Mouse (Mus musculus) liver, embryonic 13.5 days (tissue): ENCODE data around the gene Cox20. TPM values are rescaled to one million over a fixed set of nuclear protein-coding genes. Genes with fewer than 3 reads are reported as not detected.
"Not testable (repeated sequence)": the region's sequence is repeated elsewhere in the genome, so short reads cannot be mapped to it uniquely, and the experiment has no call there.

Experiments used
- ATAC-seq: fragments of 200-750 bp; cut with Nextera tagmentation; 2 replicates; pipeline ENCODE4 v1.8.0; 2017; ENCODE audit warnings: low read depth, mild to moderate bottlenecking, moderate number of reproducible peaks, moderate library complexity
- DNase-seq: peaks from one replicate; pipeline ENCODE4 v3.0.0; 2022
- H3K27ac ChIP-seq: fragments of 300-500 bp; sonication (generic); 2 replicates; pipeline ENCODE4 v1.5.1; 2015; ENCODE audit warnings: moderate library complexity, mild to moderate bottlenecking, inconsistent platforms
- H3K27me3 ChIP-seq: fragments of 300-500 bp; sonication (generic); 2 replicates; pipeline ENCODE4 v1.6.1; 2015; ENCODE audit warnings: mild to moderate bottlenecking, inconsistent platforms
- H3K36me3 ChIP-seq: fragments of 300-500 bp; sonication (generic); 2 replicates; pipeline ENCODE4 v1.6.1; 2015; ENCODE audit warnings: mild to moderate bottlenecking, inconsistent platforms
- H3K4me1 ChIP-seq: fragments of 300-500 bp; sonication (generic); replicated peaks from 2 replicates; pipeline ENCODE4 v1.6.1; 2015; ENCODE audit warnings: inconsistent platforms
- H3K4me2 ChIP-seq: fragments of 300-500 bp; sonication (generic); 2 replicates; pipeline ENCODE4 v1.6.1; 2015; ENCODE audit warnings: inconsistent platforms, mild to moderate bottlenecking, moderate library complexity
- H3K4me3 ChIP-seq: fragments of 300-500 bp; sonication (generic); replicated peaks from 2 replicates; pipeline ENCODE4 v1.5.1; 2015; ENCODE audit warnings: mild to moderate bottlenecking, inconsistent platforms
- H3K9ac ChIP-seq: fragments of 300-500 bp; sonication (generic); 2 replicates; pipeline ENCODE4 v1.6.1; 2015; ENCODE audit warnings: mild to moderate bottlenecking, inconsistent platforms
- H3K9me3 ChIP-seq: fragments of 300-500 bp; sonication (generic); replicated peaks from 2 replicates; pipeline ENCODE4 v1.6.1; 2016; ENCODE audit warnings: inconsistent platforms
- WGBS: fragments of 180-500 bp; shearing (Covaris S2); methylation state at CpG from one replicate; pipeline ENCODE4 v1.1.7; 2015; ENCODE audit not compliant: insufficient replicate concordance; 5-methylcytosine and 5-hydroxymethylcytosine counted together
- polyA plus RNA-seq: library from polyadenylated mRNA; unstranded; fragments of >200 nt; fragmentation: Nextera tagmentation; extraction: Ambion mirVana; gene quantifications from 2 replicates; pipeline ENCODE4 v1.2.1, GENCODE M21; 2015

Cox20 gene
- polyA plus RNA-seq, 1 experiment from 2014 or later, result 96.7 TPM

DNA sequence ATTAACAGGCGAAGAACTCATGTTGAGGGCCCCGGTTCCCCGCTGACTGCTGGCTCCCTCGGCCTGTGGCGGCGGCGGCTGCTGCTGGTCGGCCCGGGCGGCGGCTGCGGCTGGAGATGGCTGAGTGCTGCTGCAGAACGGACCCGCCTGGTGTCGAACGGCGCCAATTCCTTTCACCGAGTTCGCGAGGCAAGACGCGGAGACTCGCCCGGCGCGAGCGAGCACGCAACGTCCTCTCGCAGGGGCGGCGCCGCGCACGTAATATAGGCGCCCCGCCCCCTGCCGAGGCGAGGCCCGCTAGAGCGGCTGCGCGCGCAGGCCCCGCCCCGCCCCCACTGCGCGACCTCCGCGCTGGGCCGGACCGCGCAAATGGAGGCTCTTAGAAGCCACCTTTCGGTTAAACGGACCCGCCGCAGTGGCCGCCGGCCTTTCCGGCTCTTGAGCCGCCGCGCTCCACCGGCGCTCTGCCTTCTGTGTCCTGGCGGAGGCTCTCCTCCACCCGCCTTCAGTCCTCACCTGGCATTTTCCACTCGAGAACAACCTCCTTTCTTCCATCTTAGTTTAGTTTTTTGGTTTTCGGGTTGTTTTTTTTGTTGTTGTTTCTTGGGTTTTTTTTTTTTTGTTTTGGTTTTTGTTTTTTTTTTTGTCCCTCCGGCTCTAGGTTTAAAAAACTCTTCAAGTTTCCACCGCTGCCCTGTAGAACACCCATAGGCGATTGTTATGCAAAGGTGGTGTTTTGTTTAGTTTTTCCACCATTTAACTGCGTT is 18.8 kb downstream of the Cox20 start, which contains the start of gene Hnrnpu:
TSS of gene Hnrnpu (minus strand) at position 247 of the 767 bp plus-strand sequence.
- ATAC-seq (peak; percentile 83), DNase-seq (peak; percentile 91)
- peak within 1 kb of the TSS; percentile 100 for H3K9ac ChIP-seq
- no peaks in the 10 kb centered on the region for H3K27me3 ChIP-seq
- H3K4me1 ChIP-seq, result peaks cover 39% of the 10 kb centered on the region
- WGBS, result under 1% methylated on average over 73 of the region's 73 CpGs
- peak within 1 kb of the TSS; percentile 99 for H3K4me3 ChIP-seq
- peaks cover 26% of the 10 kb centered on the region for H3K36me3 ChIP-seq
- H3K27ac ChIP-seq, result peak within 1 kb of the TSS; percentile 100
- no peaks in the 10 kb centered on the region for H3K9me3 ChIP-seq
- H3K4me2 ChIP-seq, result peak within 1 kb of the TSS; percentile 76

DNA sequence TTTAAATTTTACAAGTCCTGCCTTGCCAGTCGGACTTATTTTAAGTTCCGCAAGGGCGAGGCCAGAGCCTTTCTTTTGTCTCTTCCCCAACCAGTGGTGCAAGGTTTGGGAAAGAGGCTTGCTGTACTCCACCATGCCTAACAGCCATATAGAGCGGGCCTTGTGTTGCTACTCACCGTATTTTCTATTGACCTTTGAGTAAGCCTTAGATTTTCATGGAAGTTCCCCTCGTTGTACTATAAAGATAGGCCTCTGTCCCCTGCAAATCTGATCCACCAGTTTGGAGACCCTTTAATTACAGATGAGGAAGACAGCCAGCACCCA is 19.4 kb downstream of the Cox20 start:
- H3K36me3 ChIP-seq, result peaks cover 21% of the 10 kb centered on the region
- peak; percentile 40 for DNase-seq

GRCm38 (mm10) chr1:178340213-178340612 is 21.3 kb downstream of the Cox20 start:
- WGBS, result 79% methylated on average over 2 of the region's 2 CpGs
- Histone ChIP-seq H3K4me2 (no peak overlapping the region), H3K4me1 (peaks cover 18% of the 10 kb centered on the region), H3K36me3 (peaks cover 4% of the 10 kb centered on the region), H3K27me3 (no peaks in the 10 kb centered on the region), H3K9ac (no peak overlapping the region), H3K27ac (no peak overlapping the region), H3K4me3 (no peak overlapping the region), H3K9me3 (no peaks in the 10 kb centered on the region)
- DNase-seq (no peak), ATAC-seq (no peak)

More for the DNA sequence above, 19.4 kb downstream of the Cox20 start:
- WGBS, result 7% methylated on average over 6 of the region's 6 CpGs
- Histone ChIP-seq H3K9me3 (no peaks in the 10 kb centered on the region), H3K27me3 (no peaks in the 10 kb centered on the region), H3K4me2 (peak overlapping the region; percentile 76), H3K4me1 (peaks cover 33% of the 10 kb centered on the region), H3K27ac (peak overlapping the region; percentile 100), H3K9ac (peak overlapping the region; percentile 91), H3K4me3 (peak overlapping the region; percentile 99)
- ATAC-seq, result no peak

GRCm38 (mm10) chr1:178341435-178341834 is 22.5 kb downstream of the Cox20 start:
- Histone ChIP-seq H3K9me3 (no peaks in the 10 kb centered on the region), H3K9ac (no peak overlapping the region), H3K27me3 (no peaks in the 10 kb centered on the region), H3K4me3 (no peak overlapping the region), H3K4me1 (peaks cover 17% of the 10 kb centered on the region), H3K27ac (no peak overlapping the region), H3K4me2 (no peak overlapping the region), H3K36me3 (no peaks in the 10 kb centered on the region)
- DNase-seq (no peak), ATAC-seq (no peak)
- 67% methylated on average over 3 of the region's 3 CpGs for WGBS

- no peaks in the 10 kb centered on the region for H3K9me3 ChIP-seq
- no peak overlapping the region for H3K4me3 ChIP-seq
- H3K9ac ChIP-seq, result no peak overlapping the region
- H3K4me2 ChIP-seq, result no peak overlapping the region
- H3K4me1 ChIP-seq, result peaks cover 17% of the 10 kb centered on the region
- H3K27me3 ChIP-seq, result no peaks in the 10 kb centered on the region
- 50% methylated on average over 1 of the region's 1 CpGs for WGBS
- no peak overlapping the region for H3K27ac ChIP-seq
- no peaks in the 10 kb centered on the region for H3K36me3 ChIP-seq
- no peak for ATAC-seq
- no peak for DNase-seq
Observed at GRCm38 (mm10) chr1:178342063-178342462, 23.1 kb downstream of the Cox20 start.

GRCm38 (mm10) chr1:178342612-178343011 is 23.7 kb downstream of the Cox20 start:
- Histone ChIP-seq H3K9me3 (no peaks in the 10 kb centered on the region), H3K27me3 (no peaks in the 10 kb centered on the region), H3K4me3 (no peak overlapping the region), H3K27ac (no peak overlapping the region), H3K4me1 (peaks cover 17% of the 10 kb centered on the region), H3K4me2 (no peak overlapping the region), H3K36me3 (no peaks in the 10 kb centered on the region), H3K9ac (no peak overlapping the region)
- ATAC-seq (no peak), DNase-seq (no peak)
- 61% methylated on average over 5 of the region's 5 CpGs for WGBS

DNA sequence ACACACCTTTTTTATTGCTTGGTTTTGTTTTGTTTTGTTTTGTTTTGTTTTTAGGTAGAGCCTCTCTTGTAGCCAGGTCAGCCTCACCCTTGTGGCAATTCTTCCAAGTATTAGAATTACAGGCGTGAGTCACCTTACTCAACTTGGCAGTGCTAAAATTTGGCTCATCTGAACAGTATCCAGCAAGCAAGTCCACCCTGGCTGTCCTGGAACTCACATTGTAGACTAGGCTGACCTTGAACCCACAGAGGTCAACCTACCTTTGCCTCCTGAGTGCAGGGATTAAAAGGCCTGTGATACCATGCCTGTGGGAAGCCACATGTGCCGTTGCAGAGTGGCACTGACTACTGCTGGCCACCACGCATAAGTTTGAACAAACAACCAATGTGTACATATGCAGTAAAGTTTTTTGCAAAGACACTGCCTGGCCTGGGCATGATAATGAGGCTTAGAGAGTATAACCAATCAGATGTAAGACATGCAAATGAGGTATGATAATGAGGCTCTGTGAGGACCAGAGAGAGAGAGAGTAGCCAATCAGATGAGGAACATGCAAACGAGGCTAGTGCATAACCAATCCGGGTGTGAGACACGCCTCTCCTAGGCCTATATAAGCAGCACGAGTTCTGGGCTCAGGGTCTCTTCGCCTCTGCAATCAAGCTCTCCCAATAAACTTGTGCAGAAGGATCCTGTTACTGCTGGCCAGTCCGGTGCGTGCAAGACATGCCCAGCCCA is 25.3 kb downstream of the Cox20 start:
- H3K36me3 ChIP-seq, DNase-seq, ATAC-seq, H3K4me1 ChIP-seq, H3K4me2 ChIP-seq, H3K9me3 ChIP-seq, H3K9ac ChIP-seq, H3K27me3 ChIP-seq, H3K27ac ChIP-seq, H3K4me3 ChIP-seq: not testable (repeated sequence)
- 75% methylated on average over 10 of the region's 10 CpGs for WGBS

DNA sequence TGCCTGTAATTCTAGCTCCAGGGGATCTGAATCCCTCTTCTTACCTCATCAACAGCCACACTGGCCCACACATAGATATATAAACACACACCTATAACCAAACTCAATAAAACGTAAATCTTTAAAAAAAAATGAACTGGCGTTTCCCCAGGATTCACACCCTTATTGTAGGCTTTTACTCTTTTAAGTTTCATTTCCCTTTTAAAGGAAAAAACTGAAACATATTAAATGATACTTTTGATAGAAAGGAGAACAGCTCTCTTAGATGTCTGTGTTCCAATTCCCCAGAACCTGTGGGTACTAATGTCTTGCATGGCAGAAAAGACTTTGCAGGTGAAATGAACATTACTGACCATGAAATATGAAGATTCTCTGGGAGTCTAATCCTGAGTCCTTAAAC is 31.9 kb downstream of the Cox20 start:
- Histone ChIP-seq H3K36me3 (no peaks in the 10 kb centered on the region), H3K4me1 (no peaks in the 10 kb centered on the region), H3K4me2 (no peak overlapping the region), H3K4me3 (no peak overlapping the region), H3K27ac (no peak overlapping the region), H3K9me3 (no peaks in the 10 kb centered on the region), H3K9ac (no peak overlapping the region), H3K27me3 (no peaks in the 10 kb centered on the region)
- DNase-seq, result no peak
- WGBS, result 82% methylated on average over 2 of the region's 2 CpGs
- no peak for ATAC-seq

DNA sequence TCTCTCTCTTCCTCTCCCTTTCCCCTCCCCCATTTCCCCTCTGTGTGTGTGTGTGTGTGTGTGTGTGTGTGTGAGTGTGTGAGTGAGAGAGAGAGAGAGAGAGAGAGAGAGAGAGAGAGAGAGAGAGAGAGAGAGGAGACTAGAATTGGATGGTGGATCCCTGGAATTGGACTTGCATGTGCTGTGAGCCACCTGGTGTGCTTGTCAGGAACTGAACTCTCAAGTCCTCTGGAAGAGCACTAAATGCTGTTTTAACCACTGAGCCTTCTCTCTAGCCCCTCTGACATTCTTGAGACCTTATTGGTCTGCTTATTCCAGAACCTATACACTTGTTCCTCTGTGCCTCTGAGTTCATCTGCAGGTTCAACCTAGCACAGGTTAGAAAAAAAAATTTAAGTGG is 32.7 kb downstream of the Cox20 start:
- DNase-seq, result no peak
- Histone ChIP-seq H3K4me1 (no peaks in the 10 kb centered on the region), H3K36me3 (no peaks in the 10 kb centered on the region), H3K9ac (no peak overlapping the region), H3K27ac (no peak overlapping the region), H3K4me3 (no peak overlapping the region), H3K4me2 (no peak overlapping the region), H3K27me3 (no peaks in the 10 kb centered on the region), H3K9me3 (no peaks in the 10 kb centered on the region)
- ATAC-seq, result no peak

GRCm38 (mm10) chr1:178354576-178354975 is 35.6 kb downstream of the Cox20 start:
- H3K27ac ChIP-seq, result no peak overlapping the region
- ATAC-seq (no peak), DNase-seq (no peak)
- no peak overlapping the region for H3K4me3 ChIP-seq
- no peaks in the 10 kb centered on the region for H3K9me3 ChIP-seq
- no peaks in the 10 kb centered on the region for H3K36me3 ChIP-seq
- H3K4me1 ChIP-seq, result no peaks in the 10 kb centered on the region
- no peak overlapping the region for H3K9ac ChIP-seq
- no peaks in the 10 kb centered on the region for H3K27me3 ChIP-seq
- 43% methylated on average over 3 of the region's 3 CpGs for WGBS
- H3K4me2 ChIP-seq, result no peak overlapping the region

DNA sequence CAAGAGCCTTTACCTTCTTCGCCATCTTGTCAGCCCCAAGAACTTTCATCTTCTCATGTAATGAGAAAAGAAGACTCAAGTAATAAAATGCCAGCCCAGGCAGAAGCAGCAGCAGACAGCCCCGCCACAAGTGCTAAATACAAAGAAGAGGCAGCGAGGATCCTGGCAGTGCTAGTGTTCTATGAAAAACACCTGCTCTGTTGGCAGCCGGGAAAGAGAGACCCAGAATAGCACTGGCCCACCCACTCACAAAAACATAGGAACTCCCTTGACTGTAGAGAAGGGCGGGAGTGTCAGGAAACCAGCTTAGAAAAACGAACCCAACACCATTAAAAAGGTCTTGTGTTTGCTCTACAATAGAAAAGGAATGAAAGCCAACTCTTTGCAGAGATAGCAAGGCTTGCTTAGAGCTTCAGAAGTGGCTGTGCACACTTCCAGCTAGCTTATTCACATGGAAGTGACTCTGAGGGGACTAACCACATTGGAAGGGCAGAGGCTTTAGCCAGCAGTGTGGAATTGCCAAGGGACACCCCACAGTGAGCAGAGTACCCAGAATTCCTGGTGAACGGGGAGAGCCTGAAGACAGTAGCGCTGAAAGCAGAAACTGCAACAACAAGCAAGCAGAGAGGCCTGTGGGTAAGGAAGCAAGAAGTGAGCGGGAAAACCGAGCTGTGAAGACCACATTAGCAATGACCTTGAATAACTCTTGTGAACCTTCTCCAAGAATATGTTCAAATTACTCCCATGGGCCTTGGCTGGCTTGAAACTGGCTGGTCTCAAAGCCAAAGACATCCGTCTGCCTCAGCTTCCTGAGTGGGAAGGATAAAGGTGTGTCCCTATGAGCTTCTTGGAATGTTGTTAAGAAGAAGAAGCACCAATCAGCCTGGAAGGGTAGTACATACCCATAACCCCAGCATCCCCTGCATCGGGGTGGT is 39.1 kb downstream of the Cox20 start:
- no peaks in the 10 kb centered on the region for H3K27me3 ChIP-seq
- 69% methylated on average over 12 of the region's 12 CpGs for WGBS
- H3K4me2 ChIP-seq, result no peak overlapping the region
- no peaks in the 10 kb centered on the region for H3K4me1 ChIP-seq
- H3K9ac ChIP-seq, result no peak overlapping the region
- DNase-seq (no peak), ATAC-seq (no peak)
- H3K27ac ChIP-seq, result no peak overlapping the region
- H3K9me3 ChIP-seq, result no peaks in the 10 kb centered on the region
- H3K4me3 ChIP-seq, result no peak overlapping the region
- H3K36me3 ChIP-seq, result no peaks in the 10 kb centered on the region
